In genomic region chr9:24974021-24974741, GRCm38 (mm10) we compare ENCODE assay signal across 8 mouse cellular contexts.
DNase-seq lines count a peak whose midpoint lies in the region; ATAC-seq and TF ChIP-seq lines count a peak whose summit lies in the region.

No protein-coding gene starts in this region.

- no peak for TF ChIP-seq CTCF in Patski (IDR thresholded peaks at IDR 0.05)
- no peak for TF ChIP-seq CTCF in kidney, postnatal 0 days (IDR thresholded peaks at IDR 0.05; ENCODE audit: low read depth)

- 5% methylated on average over 19 of the region's 19 CpGs for WGBS in heart, embryonic 15.5 days
- whole genome bisulfite sequencing in kidney, postnatal 0 days = 12% methylated on average over 19 of the region's 19 CpGs
- WGBS in midbrain, embryonic 10.5 days = 12% methylated on average over 19 of the region's 19 CpGs

- ATAC-seq in Patski = peak; percentile 84
- peak; percentile 97 for ATAC-seq in heart, embryonic 15.5 days (replicated peaks; ENCODE audit: insufficient number of reproducible peaks, insufficient read depth, low FRiP score, low read depth)
- ATAC-seq in kidney, postnatal 0 days (replicated peaks; ENCODE audit: low FRiP score, low read depth) = peak; percentile 46; the same call in 1 of the 2 replicates
- no peak for ATAC-seq in erythroid progenitor cell, adult 5-6 weeks (replicated peaks; ENCODE audit: low FRiP score, poor library complexity, severe bottlenecking)
- no peak for ATAC-seq in megakaryocyte progenitor cell, adult 5-6 weeks (replicated peaks; ENCODE audit: poor library complexity)

- POLR2A ChIA-PET in Patski (lab: Charles Lee) = interaction anchor here (0.5 to 2.0 kb wide), 3 partner anchors 13 to 57 kb away, joined by 3 to 8 read pairs (median 4); no protein-coding TSS in a partner anchor

- peaks cover 62% of the 10 kb centered on the region for H3K4me1 ChIP-seq in heart, embryonic 15.5 days (replicated peaks)
- peaks cover 4% of the 10 kb centered on the region; the same call in 1 of the 2 replicates for H3K4me1 ChIP-seq in kidney, postnatal 0 days (replicated peaks; ENCODE audit: insufficient read depth, low read length)
- H3K4me1 ChIP-seq in midbrain, embryonic 10.5 days = peaks cover 20% of the 10 kb centered on the region

- H3K27ac ChIP-seq in heart, embryonic 15.5 days = peak overlapping the region; percentile 93
- no peak overlapping the region for H3K27ac ChIP-seq in kidney, postnatal 0 days
- H3K27ac ChIP-seq in midbrain, embryonic 10.5 days (replicated peaks) = peak overlapping the region; percentile 23; the same call in 1 of the 2 replicates

- H3K27me3 ChIP-seq in Patski = no peaks in the 10 kb centered on the region
- no peaks in the 10 kb centered on the region for H3K27me3 ChIP-seq in heart, embryonic 15.5 days
- no peaks in the 10 kb centered on the region for H3K27me3 ChIP-seq in kidney, postnatal 0 days (ENCODE audit: insufficient read depth, low read length)
- H3K27me3 ChIP-seq in midbrain, embryonic 10.5 days (ENCODE audit: low read depth, poor library complexity, severe bottlenecking) = peaks cover 30% of the 10 kb centered on the region

- peak overlapping the region; percentile 46 for H3K4me2 ChIP-seq in heart, embryonic 15.5 days
- H3K4me2 ChIP-seq in kidney, postnatal 0 days (ENCODE audit: low read length) = peak overlapping the region; percentile 36

- DNase-seq in Patski (ENCODE audit: low read depth, low spot score) = peak; percentile 56
- DNase-seq in embryo, embryonic 9.5 days (ENCODE audit: extremely low spot score) = peak; percentile 43
- DNase-seq in kidney, postnatal 0 days (ENCODE audit: low spot score) = peak; percentile 14
- peak; percentile 19 for DNase-seq in midbrain, embryonic 10.5 days (ENCODE audit: low spot score)
- DNase-seq in spleen, postnatal 4 days (ENCODE audit: low spot score in 2 of 2) = no peak

- CTCF ChIA-PET in Patski (lab: Charles Lee) = interaction anchor here (1.3 to 2.7 kb wide), 2 partner anchors 35 to 48 kb away, joined by 3 to 7 read pairs; no protein-coding TSS in a partner anchor

- H3K9ac ChIP-seq in heart, embryonic 15.5 days = no peak overlapping the region
- no peak overlapping the region for H3K9ac ChIP-seq in kidney, postnatal 0 days (ENCODE audit: low read depth, low read length)

- no peaks in the 10 kb centered on the region for H3K36me3 ChIP-seq in heart, embryonic 15.5 days
- H3K36me3 ChIP-seq in kidney, postnatal 0 days (ENCODE audit: insufficient read depth, low read length) = no peaks in the 10 kb centered on the region
- no peaks in the 10 kb centered on the region for H3K36me3 ChIP-seq in midbrain, embryonic 10.5 days

- 0 out of 2 replicates have a peak overlapping the region, but pooled peaks have one; percentile 2 for H3K4me3 ChIP-seq in heart, embryonic 15.5 days
- H3K4me3 ChIP-seq in kidney, postnatal 0 days (replicated peaks; ENCODE audit: low read depth, low read length) = no peak overlapping the region
- peak overlapping the region; percentile 30 for H3K4me3 ChIP-seq in midbrain, embryonic 10.5 days

- in situ Hi-C loops in Patski (cut with MboI; ENCODE audit: low pct_unique_long_range_greater_than_20kb) = no loop called here

- no peaks in the 10 kb centered on the region for H3K9me3 ChIP-seq in heart, embryonic 15.5 days (replicated peaks)
- H3K9me3 ChIP-seq in kidney, postnatal 0 days (replicated peaks; ENCODE audit: low read length) = no peaks in the 10 kb centered on the region
- H3K9me3 ChIP-seq in midbrain, embryonic 10.5 days (replicated peaks) = no peaks in the 10 kb centered on the region

Comparison
In these comparisons a context has a peak if more than half of its experiments do, and no peak if none do; other contexts are left out.
1. ATAC-seq: peak in Patski (single experiment), heart, embryonic 15.5 days (single experiment) and kidney, postnatal 0 days (single experiment); none in erythroid progenitor cell, adult 5-6 weeks (single experiment) and megakaryocyte progenitor cell, adult 5-6 weeks (single experiment).
2. DNase-seq: peak in Patski (single experiment), embryo, embryonic 9.5 days (single experiment), kidney, postnatal 0 days (single experiment) and midbrain, embryonic 10.5 days (single experiment); none in spleen, postnatal 4 days (0 of 2).